ENCODE assay signal across 8 mouse cellular contexts in the genomic region with DNA sequence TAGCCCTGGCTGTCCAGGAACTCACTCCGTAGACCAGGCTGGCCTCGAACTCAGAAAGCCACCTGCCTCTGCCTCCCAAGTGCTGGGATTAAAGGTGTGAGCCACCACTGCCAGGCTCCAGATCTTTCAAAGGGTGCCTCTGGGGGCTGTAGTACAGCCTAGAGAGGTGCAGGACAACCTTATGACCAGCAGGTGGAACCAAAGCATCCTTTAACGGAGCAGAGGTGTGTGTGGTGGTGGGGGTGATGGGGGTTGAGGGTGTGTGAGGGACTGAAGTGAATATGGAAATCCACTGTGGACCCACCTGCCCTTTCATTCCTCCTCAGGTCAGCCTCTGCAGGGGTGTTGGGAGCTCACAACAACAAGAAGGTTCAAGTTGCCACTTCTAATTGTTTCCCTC. TPM values are rescaled to one million over a fixed set of nuclear protein-coding genes. Genes with fewer than 3 reads are reported as not detected.
DNase-seq lines count a peak whose midpoint lies in the region; ATAC-seq and TF ChIP-seq lines count a peak whose summit lies in the region.

No protein-coding gene starts in this region.

- TF ChIP-seq CTCF in layer of hippocampus, adult 2 months (conservative IDR thresholded peaks at IDR 0.05), result peak; percentile 65

- no peak overlapping the region for H3K4me3 ChIP-seq in layer of hippocampus, adult 2 months
- no peak overlapping the region for H3K4me3 ChIP-seq in liver, embryonic 11.5 days (ENCODE audit: low read depth, low read length)

- 0 out of 2 replicates have a peak, but pooled peaks have one; percentile 35 for ATAC-seq in liver, embryonic 11.5 days (replicated peaks; ENCODE audit: low FRiP score)

- H3K4me1 ChIP-seq in liver, embryonic 11.5 days (replicated peaks; ENCODE audit: control insufficient read depth, insufficient read depth, low read length), result no peaks in the 10 kb centered on the region

- H3K36me3 ChIP-seq in liver, embryonic 11.5 days (ENCODE audit: control insufficient read depth, insufficient read depth, low read length), result no peaks in the 10 kb centered on the region

- H3K9me3 ChIP-seq in liver, embryonic 11.5 days (ENCODE audit: control insufficient read depth, low read length), result no peaks in the 10 kb centered on the region

- no peak overlapping the region for H3K9ac ChIP-seq in liver, embryonic 11.5 days (ENCODE audit: low read depth, low read length)

- H3K4me2 ChIP-seq in liver, embryonic 11.5 days, result no peak overlapping the region

- no peak for DNase-seq in layer of hippocampus, adult 2 months (ENCODE audit: low spot score in 2 of 2)
- DNase-seq in layer of hippocampus, postnatal 25 days (ENCODE audit: extremely low spot score in 1 of 2, low spot score in 1 of 2), result no peak
- DNase-seq in ZHBTc4 (ENCODE audit: low read depth, low spot score), result peak; percentile 83
- no peak for DNase-seq in liver, embryonic 11.5 days (ENCODE audit: low spot score)
- DNase-seq in thymus, postnatal 0 days (ENCODE audit: low spot score), result peak; percentile 60
- DNase-seq in urinary bladder, postnatal 4 days (ENCODE audit: low spot score in 2 of 2), result no peak
- no peak for DNase-seq in gastrocnemius, postnatal 10 days
- DNase-seq in c-Kit-positive CD71-positive TER-119-positive erythroid progenitor cells, embryonic 14.5 days (ENCODE audit: low spot score), result no peak

- no peaks in the 10 kb centered on the region for H3K27me3 ChIP-seq in liver, embryonic 11.5 days (replicated peaks; ENCODE audit: control insufficient read depth, insufficient read depth, low read length)

- no peak overlapping the region for H3K27ac ChIP-seq in layer of hippocampus, adult 2 months
- no peak overlapping the region for H3K27ac ChIP-seq in liver, embryonic 11.5 days (ENCODE audit: low read depth, low read length)

- 47% methylated on average over 3 of the region's 3 CpGs for WGBS in liver, embryonic 11.5 days

RNA-seq across cellular contexts. Expression of a gene that starts 4.6 kb away (rescaled TPM):
- total RNA-seq in layer of hippocampus, adult 2 months (2021), result 10 to 100 TPM; 10.8 to 11.3 TPM
- 10 to 100 TPM in 1 of 2 experiments, 1 to 10 TPM in 1; 6.6 to 11.5 TPM for total RNA-seq in layer of hippocampus, postnatal 25 days (2021)
- not detected in 2 replicates for polyA plus RNA-seq in liver, embryonic 11.5 days (2014; fragmentation: Nextera tagmentation; extraction: Ambion mirVana)
- polyA plus RNA-seq in thymus, postnatal 0 days (2015; fragmentation: Nextera tagmentation; extraction: Ambion mirVana), result 3.7 and 4.1 TPM in 2 replicates
- total RNA-seq in gastrocnemius, postnatal 10 days (2021), result 1 to 10 TPM; 4.7 to 5.1 TPM

RNA-seq across cellular contexts. Expression of a gene that starts 4.8 kb away (rescaled TPM):
- total RNA-seq in layer of hippocampus, adult 2 months (2021), result 100 to 1,000 TPM; 190 to 207 TPM
- 100 to 1,000 TPM; 174 to 257 TPM for total RNA-seq in layer of hippocampus, postnatal 25 days (2021)
- 2,446 and 2,726 TPM in 2 replicates for polyA plus RNA-seq in liver, embryonic 11.5 days (2014; fragmentation: Nextera tagmentation; extraction: Ambion mirVana)
- polyA plus RNA-seq in thymus, postnatal 0 days (2015; fragmentation: Nextera tagmentation; extraction: Ambion mirVana), result 42.7 and 46.7 TPM in 2 replicates
- 10 to 100 TPM; 12.1 to 27.5 TPM for total RNA-seq in gastrocnemius, postnatal 10 days (2021)

RNA-seq across cellular contexts. Expression of a gene that starts 23.5 kb away (rescaled TPM):
- total RNA-seq in layer of hippocampus, adult 2 months (2021), result 10 to 100 TPM; 18.5 to 21.0 TPM
- 10 to 100 TPM; 20.5 to 22.4 TPM for total RNA-seq in layer of hippocampus, postnatal 25 days (2021)
- polyA plus RNA-seq in liver, embryonic 11.5 days (2014; fragmentation: Nextera tagmentation; extraction: Ambion mirVana), result 49.7 and 50.4 TPM in 2 replicates
- 26.9 and 27.0 TPM in 2 replicates for polyA plus RNA-seq in thymus, postnatal 0 days (2015; fragmentation: Nextera tagmentation; extraction: Ambion mirVana)
- 10 to 100 TPM; 15.3 to 17.0 TPM for total RNA-seq in gastrocnemius, postnatal 10 days (2021)

Comparison
In these comparisons a context has a peak if more than half of its experiments do, and no peak if none do; other contexts are left out.
1. DNase-seq: peak in ZHBTc4 (single experiment) and thymus, postnatal 0 days (single experiment); none in layer of hippocampus, adult 2 months (0 of 2), layer of hippocampus, postnatal 25 days (0 of 2), liver, embryonic 11.5 days (single experiment), urinary bladder, postnatal 4 days (0 of 2), gastrocnemius, postnatal 10 days (single experiment) and c-Kit-positive CD71-positive TER-119-positive erythroid progenitor cells, embryonic 14.5 days (single experiment).
2. RNA of a gene that starts 4.8 kb away (total RNA-seq): 174 to 257 TPM in layer of hippocampus, postnatal 25 days and 190 to 207 TPM in layer of hippocampus, adult 2 months; 12.1 to 27.5 TPM in gastrocnemius, postnatal 10 days; every median in the first group is over 4 times any median in the second.